8 mouse cellular contexts compared by ENCODE assay signal in genomic region chr8:121532381-121532780, GRCm38 (mm10). TPM values are rescaled to one million over a fixed set of nuclear protein-coding genes. Genes with fewer than 3 reads are reported as not detected.
DNase-seq lines count a peak whose midpoint lies in the region; ATAC-seq and TF ChIP-seq lines count a peak whose summit lies in the region.
"Had no signal": no experiment of that assay in that cellular context is flagged by ENCODE, and none has a peak within 500 bp of the region (broad histone marks: within the 10 kb centered on the region; RNA-seq: fewer than 3 reads in every experiment).

No protein-coding gene starts in this region.

- TF ChIP-seq EP300 in CH12.LX (IDR thresholded peaks at IDR 0.05; ENCODE audit: low read length): no peak

- TF ChIP-seq RAD21 in CH12.LX (IDR thresholded peaks at IDR 0.05; ENCODE audit: low read depth, low read length): peak; percentile 38

- H3K4me3 ChIP-seq in intestine, postnatal 0 days (ENCODE audit: low read depth, low read length): no peak overlapping the region
- no peak overlapping the region for H3K4me3 ChIP-seq in intestine, embryonic 16.5 days (ENCODE audit: low read length)
- no peak overlapping the region for H3K4me3 ChIP-seq in CH12.LX (replicated peaks in 1 of 3; ENCODE audit: low read depth in 2 of 3, low read length in 2 of 3, poor library complexity in 1 of 3)
- H3K4me3 ChIP-seq in limb, embryonic 10.5 days: no peak overlapping the region

- no peak for TF ChIP-seq POLR2A in CH12.LX (IDR thresholded peaks at IDR 0.05; ENCODE audit: low read depth, low read length)

- H3K4me1 ChIP-seq in intestine, postnatal 0 days (replicated peaks; ENCODE audit: control insufficient read depth, insufficient read depth, low read length): no peaks in the 10 kb centered on the region
- H3K4me1 ChIP-seq in intestine, embryonic 16.5 days (ENCODE audit: control insufficient read depth, insufficient read depth, low read length): no peaks in the 10 kb centered on the region
- peaks cover 0 to 2% of the 10 kb centered on the region in 2 experiments; a peak in 1 of 4 replicates for H3K4me1 ChIP-seq in CH12.LX (ENCODE audit: control insufficient read depth in 1 of 2, insufficient read depth in 2 of 2)
- no peaks in the 10 kb centered on the region for H3K4me1 ChIP-seq in limb, embryonic 10.5 days

- DNase-seq in CH12.LX (ENCODE audit: extremely low read depth) (peak; percentile 10), ZHBTc4 (ENCODE audit: low read depth, low spot score) (peak; percentile 77)
- DNase-seq in limb, embryonic 10.5 days (ENCODE audit: low spot score): peak; percentile 79
- DNase-seq in yolk sac, embryonic 10.5 days (ENCODE audit: low spot score): peak; percentile 19
- DNase-seq in left cerebral cortex, adult 11 months (ENCODE audit: low spot score): no peak

- no peak overlapping the region for H3K9ac ChIP-seq in intestine, postnatal 0 days (ENCODE audit: low read depth, low read length)
- H3K9ac ChIP-seq in intestine, embryonic 16.5 days (ENCODE audit: low read depth, low read length): no peak overlapping the region
- no peak overlapping the region for H3K9ac ChIP-seq in CH12.LX (ENCODE audit: insufficient read depth, low read depth)

- H3K27ac ChIP-seq in intestine, postnatal 0 days (ENCODE audit: low read depth, low read length): no peak overlapping the region
- H3K27ac ChIP-seq in intestine, embryonic 16.5 days (ENCODE audit: low read length): no peak overlapping the region
- no peak overlapping the region for H3K27ac ChIP-seq in CH12.LX (ENCODE audit: insufficient read depth, low read depth)
- no peak overlapping the region for H3K27ac ChIP-seq in limb, embryonic 10.5 days

- dilution Hi-C loops in CH12.LX (cut with MboI; ENCODE audit: extremely low pct_ligation_motif_present, extremely low pct_unique_long_range_greater_than_20kb, low sequenced_read_pairs): no loop called here

- no peaks in the 10 kb centered on the region for H3K36me3 ChIP-seq in intestine, postnatal 0 days (ENCODE audit: control insufficient read depth, insufficient read depth)
- no peaks in the 10 kb centered on the region for H3K36me3 ChIP-seq in intestine, embryonic 16.5 days (ENCODE audit: control insufficient read depth, insufficient read depth, low read length)
- H3K36me3 ChIP-seq in CH12.LX (replicated peaks in 1 of 2; ENCODE audit: control insufficient read depth in 1 of 2, insufficient read depth in 1 of 2, low read length in 1 of 2): no peaks in the 10 kb centered on the region
- no peaks in the 10 kb centered on the region for H3K36me3 ChIP-seq in limb, embryonic 10.5 days

- ATAC-seq in intestine, postnatal 0 days: no peak
- no peak for ATAC-seq in intestine, embryonic 16.5 days

- no peaks in the 10 kb centered on the region for H3K79me2 ChIP-seq in CH12.LX (replicated peaks; ENCODE audit: control insufficient read depth, extremely low read depth, insufficient read depth, poor library complexity, severe bottlenecking)

- WGBS in intestine, postnatal 0 days: 45% methylated on average over 5 of the region's 5 CpGs
- 54% methylated on average over 5 of the region's 5 CpGs for WGBS in intestine, embryonic 16.5 days
- WGBS in limb, embryonic 10.5 days: 61% methylated on average over 5 of the region's 5 CpGs

- H3K4me2 ChIP-seq in intestine, postnatal 0 days (replicated peaks; ENCODE audit: low read depth): no peak overlapping the region
- H3K4me2 ChIP-seq in intestine, embryonic 16.5 days (ENCODE audit: low read depth, low read length): no peak overlapping the region
- H3K4me2 ChIP-seq in CH12.LX (ENCODE audit: insufficient read depth, low read depth, poor library complexity, severe bottlenecking): no peak overlapping the region

- in situ Hi-C loops in CH12.LX (cut with MboI; ENCODE audit: low pct_ligation_motif_present, low pct_unique_long_range_greater_than_20kb, low sequenced_read_pairs): no loop called here

- no peaks in the 10 kb centered on the region for H3K9me3 ChIP-seq in intestine, postnatal 0 days (ENCODE audit: control insufficient read depth)
- no peaks in the 10 kb centered on the region for H3K9me3 ChIP-seq in intestine, embryonic 16.5 days (ENCODE audit: control insufficient read depth, low read length)
- H3K9me3 ChIP-seq in CH12.LX (replicated peaks; ENCODE audit: low read length): peaks cover 4% of the 10 kb centered on the region
- no peaks in the 10 kb centered on the region for H3K9me3 ChIP-seq in limb, embryonic 10.5 days (replicated peaks)

- no peaks in the 10 kb centered on the region for H3K27me3 ChIP-seq in intestine, postnatal 0 days (replicated peaks; ENCODE audit: control insufficient read depth, insufficient read depth, low read length)
- no peaks in the 10 kb centered on the region for H3K27me3 ChIP-seq in intestine, embryonic 16.5 days (replicated peaks; ENCODE audit: control insufficient read depth, insufficient read depth, low read length)
- peaks cover 48% of the 10 kb centered on the region for H3K27me3 ChIP-seq in CH12.LX (replicated peaks)
- H3K27me3 ChIP-seq in limb, embryonic 10.5 days (ENCODE audit: low read depth, poor library complexity, severe bottlenecking): peaks cover 13% of the 10 kb centered on the region

- peak; percentile 70 for TF ChIP-seq CTCF in intestine, postnatal 0 days (IDR thresholded peaks at IDR 0.05; ENCODE audit: low read depth)
- TF ChIP-seq CTCF in CH12.LX (conservative IDR thresholded peaks at IDR 0.05 in 1 of 2, IDR thresholded peaks at IDR 0.05 in 1 of 2; ENCODE audit: low read depth in 2 of 2, low read length in 2 of 2): peak; percentile 21 to 62; a peak in 2 of 4 replicates

TF ChIP-seq in CH12.LX, 34 proteins besides CTCF, POLR2A, EP300 and RAD21:
- TF ChIP-seq MXI1 (IDR thresholded peaks at IDR 0.05; ENCODE audit: low read depth, low read length) (no peak), SMC3 (IDR thresholded peaks at IDR 0.05; ENCODE audit: low read depth, low read length) (peak; percentile 25; the same call in 1 of the 2 replicates), NELFE (IDR thresholded peaks at IDR 0.05; ENCODE audit: low read depth, low read length) (no peak), MAFK (IDR thresholded peaks at IDR 0.05; ENCODE audit: insufficient replicate concordance, low read length) (no peak), KAT2A (IDR thresholded peaks at IDR 0.05; ENCODE audit: insufficient replicate concordance, low read length) (no peak)

RNA-seq across cellular contexts. Expression of gene 1700018B08Rik, which starts 11.7 kb away (rescaled TPM):
- not detected in 2 replicates for polyA plus RNA-seq in intestine, postnatal 0 days (2015; fragmentation: Nextera tagmentation; extraction: Ambion mirVana)
- polyA plus RNA-seq in intestine, embryonic 16.5 days (2015; fragmentation: Nextera tagmentation; extraction: Ambion mirVana): not detected in 2 replicates
- not detected in 2 replicates for total RNA-seq in CH12.LX (2012; rRNA removed)
- total RNA-seq in CH12.LX (2014; rRNA removed): not detected in 2 replicates
- not detected in 2 replicates for polyA plus RNA-seq in CH12.LX (2012; ENCODE audit: insufficient read length, low read depth)
- not detected in 2 replicates for polyA plus RNA-seq in limb, embryonic 10.5 days (2016; fragmentation: Nextera tagmentation; extraction: Ambion mirVana)
- total RNA-seq: layer of hippocampus, postnatal 25 days had no signal

RNA-seq across cellular contexts. Expression of gene Fbxo31, which starts 46.2 kb away (rescaled TPM):
- 4.5 and 5.6 TPM in 2 replicates for polyA plus RNA-seq in intestine, postnatal 0 days (2015; fragmentation: Nextera tagmentation; extraction: Ambion mirVana)
- 8.6 and 10.6 TPM in 2 replicates for polyA plus RNA-seq in intestine, embryonic 16.5 days (2015; fragmentation: Nextera tagmentation; extraction: Ambion mirVana)
- total RNA-seq in CH12.LX (2012; rRNA removed) (13.2 and 13.9 TPM in 2 replicates), CH12.LX (2014; rRNA removed) (9.2 and 14.2 TPM in 2 replicates)
- polyA plus RNA-seq in CH12.LX (2012; ENCODE audit: insufficient read length, low read depth): 24.7 and 31.9 TPM in 2 replicates
- 15.3 and 17.9 TPM in 2 replicates for polyA plus RNA-seq in limb, embryonic 10.5 days (2016; fragmentation: Nextera tagmentation; extraction: Ambion mirVana)

RNA-seq across cellular contexts. Expression of gene Map1lc3b, which starts 57.8 kb away (rescaled TPM):
- 264 and 267 TPM in 2 replicates for polyA plus RNA-seq in intestine, postnatal 0 days (2015; fragmentation: Nextera tagmentation; extraction: Ambion mirVana)
- polyA plus RNA-seq in intestine, embryonic 16.5 days (2015; fragmentation: Nextera tagmentation; extraction: Ambion mirVana): 190 and 192 TPM in 2 replicates
- total RNA-seq in CH12.LX (2012; rRNA removed) (49.4 and 55.8 TPM in 2 replicates), CH12.LX (2014; rRNA removed) (48.9 and 53.7 TPM in 2 replicates)
- 45.7 and 56.2 TPM in 2 replicates for polyA plus RNA-seq in CH12.LX (2012; ENCODE audit: insufficient read length, low read depth)
- 179 and 189 TPM in 2 replicates for polyA plus RNA-seq in limb, embryonic 10.5 days (2016; fragmentation: Nextera tagmentation; extraction: Ambion mirVana)
